Mouse (Mus musculus): ENCODE data around the gene Apex1. TPM values are rescaled to one million over a fixed set of nuclear protein-coding genes. Genes with fewer than 3 reads are reported as not detected.
A peak's percentile ranks its signal among the peaks of the same experiment; 100 is the strongest.

The Apex1 gene
- 10 to 100 TPM; 70.3 to 73.4 TPM for total RNA-seq (2021)
- long read RNA-seq, experiment 1, transcript Apex1-201 (5 exons, 1,239 nt), result major isoform, 37 of 55 reads
- long read RNA-seq, experiment 1, transcript Apex1-204 (4 exons, 935 nt), result minor isoform, 10 of 55 reads
- long read RNA-seq, experiment 1, partial matches to known transcripts, result 1 of 55 reads
- long read RNA-seq, experiment 1, other reads (novel, unspliced or antisense), result 3 of 55 reads
- long read RNA-seq, experiment 2, transcript Apex1-204 (4 exons, 935 nt), result minor isoform, 20 of 64 reads
- long read RNA-seq, experiment 2, transcript Apex1-203 (5 exons, 655 nt), result minor isoform, 6 of 64 reads
- long read RNA-seq, experiment 2, transcript Apex1-201 (5 exons, 1,239 nt), result major isoform, 35 of 64 reads
- long read RNA-seq, experiment 2, partial matches to known transcripts, result 0 of 64 reads
- long read RNA-seq, experiment 2, other reads (novel, unspliced or antisense), result 3 of 64 reads

- TF ChIP-seq CTCF (conservative IDR thresholded peaks at IDR 0.05), result no peak
- DNase-seq (ENCODE audit: low spot score in 2 of 2), result peak; percentile 95 to 96
- peak within 1 kb of the TSS; percentile 88 for H3K4me3 ChIP-seq
- H3K27ac ChIP-seq, result peak within 1 kb of the TSS; percentile 95
These were observed at the start of gene Apex1, which contains the start of gene Osgep for GRCm38 (mm10) chr14:50924281-50925064. Gene Apex1 (plus strand): TSS chr14:50924968. Gene Osgep (minus strand): TSS chr14:50924893.

- TF ChIP-seq CTCF (conservative IDR thresholded peaks at IDR 0.05), result no peak
- Histone ChIP-seq H3K4me3 (no peak overlapping the region), H3K27ac (no peak overlapping the region)
- no peak for DNase-seq (ENCODE audit: low spot score in 2 of 2)
These were observed 49.6 kb upstream of the Apex1 start for GRCm38 (mm10) chr14:50875175-50875574.

- no peak for DNase-seq (ENCODE audit: low spot score in 2 of 2)
- Histone ChIP-seq H3K27ac (no peak overlapping the region), H3K4me3 (no peak overlapping the region)
- TF ChIP-seq CTCF (conservative IDR thresholded peaks at IDR 0.05), result no peak
These were observed 49.1 kb upstream of the Apex1 start for GRCm38 (mm10) chr14:50875591-50876230.

GRCm38 (mm10) chr14:50876236-50876950 lies 48.4 kb upstream of the Apex1 start:
- H3K4me3 ChIP-seq, result no peak overlapping the region
- no peak overlapping the region for H3K27ac ChIP-seq
- DNase-seq (ENCODE audit: low spot score in 2 of 2), result no peak
- no peak for TF ChIP-seq CTCF (conservative IDR thresholded peaks at IDR 0.05)

- no peak for TF ChIP-seq CTCF (conservative IDR thresholded peaks at IDR 0.05)
- H3K4me3 ChIP-seq, result no peak overlapping the region
- DNase-seq (ENCODE audit: low spot score in 2 of 2), result no peak
- no peak overlapping the region for H3K27ac ChIP-seq
These were observed 33.1 kb upstream of the Apex1 start for GRCm38 (mm10) chr14:50891621-50892020.

GRCm38 (mm10) chr14:50892091-50892490 lies 32.7 kb upstream of the Apex1 start:
- Histone ChIP-seq H3K4me3 (no peak overlapping the region), H3K27ac (no peak overlapping the region)
- no peak for DNase-seq (ENCODE audit: low spot score in 2 of 2)
- no peak for TF ChIP-seq CTCF (conservative IDR thresholded peaks at IDR 0.05)

GRCm38 (mm10) chr14:50892541-50893459 lies 32.0 kb upstream of the Apex1 start:
- Histone ChIP-seq H3K27ac (no peak overlapping the region), H3K4me3 (no peak overlapping the region)
- DNase-seq (ENCODE audit: low spot score in 2 of 2), result no peak
- TF ChIP-seq CTCF (conservative IDR thresholded peaks at IDR 0.05), result no peak

- DNase-seq (ENCODE audit: low spot score in 2 of 2), result no peak
- Histone ChIP-seq H3K27ac (peak overlapping the region; percentile 93; the same call in 1 of the 2 replicates), H3K4me3 (no peak overlapping the region; the same call in 1 of the 2 replicates)
- TF ChIP-seq CTCF (conservative IDR thresholded peaks at IDR 0.05), result no peak
These were observed 29.4 kb upstream of the Apex1 start for GRCm38 (mm10) chr14:50895407-50895806.

- H3K4me3 ChIP-seq, result peak overlapping the region; percentile 73
- DNase-seq (ENCODE audit: low spot score in 2 of 2), result peak; percentile 36 to 42
- no peak for TF ChIP-seq CTCF (conservative IDR thresholded peaks at IDR 0.05)
- peak overlapping the region; percentile 93 for H3K27ac ChIP-seq
These were observed 28.6 kb upstream of the Apex1 start for GRCm38 (mm10) chr14:50895985-50896746.

- Histone ChIP-seq H3K4me3 (peak overlapping the region; percentile 73), H3K27ac (peak overlapping the region; percentile 93)
- no peak for DNase-seq (ENCODE audit: low spot score in 2 of 2)
- no peak for TF ChIP-seq CTCF (conservative IDR thresholded peaks at IDR 0.05)
These were observed 27.9 kb upstream of the Apex1 start for GRCm38 (mm10) chr14:50896747-50897373.
